Mouse (Mus musculus) heart, embryonic 16.5 days (tissue): ENCODE data around the gene Prl2b1. TPM values are rescaled to one million over a fixed set of nuclear protein-coding genes. Genes with fewer than 3 reads are reported as not detected.

ENCODE experiments used
- polyA plus RNA-seq: library from polyadenylated mRNA; unstranded; fragments of >200 nt; fragmentation: Nextera tagmentation; extraction: Ambion mirVana; gene quantifications from 2 replicates; pipeline ENCODE4 v1.2.1, GENCODE M21; 2015

Prl2b1 gene
- polyA plus RNA-seq, 1 experiment from 2014 or later: not detected

Other genes with a start within 250 kb of the Prl2b1 start
- not detected in 2 replicates for gene Prl3d3, start 234.1 kb downstream of the Prl2b1 start, polyA plus RNA-seq
- not detected in 2 replicates for gene Prl3c1, start 194.2 kb downstream of the Prl2b1 start, polyA plus RNA-seq
- gene Prl3b1, start 149.0 kb downstream of the Prl2b1 start, polyA plus RNA-seq: not detected in 2 replicates
- gene Prl3a1, start 131.4 kb downstream of the Prl2b1 start, polyA plus RNA-seq: not detected in 2 replicates
- not detected in 2 replicates for gene Prl6a1, start 78.2 kb downstream of the Prl2b1 start, polyA plus RNA-seq
- not detected in 2 replicates for gene Prl8a2, start 45.2 kb downstream of the Prl2b1 start, polyA plus RNA-seq
- gene Prl8a6, start 47.8 kb upstream of the Prl2b1 start, polyA plus RNA-seq: not detected in 2 replicates
- not detected in 2 replicates for gene Prl8a8, start 122.4 kb upstream of the Prl2b1 start, polyA plus RNA-seq
- gene Prl8a9, start 173.8 kb upstream of the Prl2b1 start, polyA plus RNA-seq: not detected in 2 replicates
- gene Prl8a1, start 191.3 kb upstream of the Prl2b1 start, polyA plus RNA-seq: not detected in 2 replicates
- gene Prl7b1, start 219.7 kb upstream of the Prl2b1 start, polyA plus RNA-seq: not detected in 2 replicates